Mouse (Mus musculus): ENCODE measurements around the gene Fbxo11. TPM values are rescaled to one million over a fixed set of nuclear protein-coding genes. Genes with fewer than 3 reads are reported as not detected.
"Not testable (repeated sequence)": the region's sequence is repeated elsewhere in the genome, so short reads cannot be mapped to it uniquely, and the experiment has no call there.

Fbxo11 gene
- polyA plus RNA-seq, 1 experiment from 2014 or later = 30.7 TPM

GRCm38 (mm10) chr17:87971696-87972591 lies 93.1 kb downstream of the Fbxo11 start:
- peaks cover 17% of the 10 kb centered on the region for H3K4me1 ChIP-seq (replicated peaks)
- not testable (repeated sequence) for H3K27ac ChIP-seq (replicated peaks); H3K27me3 ChIP-seq; H3K4me3 ChIP-seq; H3K36me3 ChIP-seq; H3K9ac ChIP-seq; H3K9me3 ChIP-seq; ATAC-seq (ENCODE audit: low read depth); H3K4me2 ChIP-seq
- 89% methylated on average over 15 of the region's 15 CpGs for WGBS

DNA sequence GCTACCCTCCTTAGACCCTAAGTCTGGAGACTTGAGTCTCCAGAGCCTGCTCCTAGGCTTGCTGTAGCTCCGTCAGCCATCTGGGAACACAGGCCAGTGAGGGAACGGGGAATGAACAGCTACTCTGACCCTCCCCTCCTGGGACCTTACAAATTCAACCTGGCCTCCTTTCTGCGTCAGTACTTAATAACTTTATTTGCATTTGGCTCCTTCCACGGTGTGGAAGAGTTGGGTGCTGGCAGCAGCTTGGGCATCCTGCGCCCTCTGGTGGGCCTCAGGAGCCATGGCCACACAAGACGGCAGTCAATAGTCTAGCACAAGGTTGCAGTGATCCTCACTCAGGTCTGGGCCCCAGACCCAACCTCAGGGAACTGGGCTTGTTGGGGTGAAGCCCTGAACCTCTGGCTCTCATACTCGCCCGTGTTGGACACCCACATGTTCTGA lies 96.6 kb downstream of the Fbxo11 start:
- not testable (repeated sequence) for H3K4me2 ChIP-seq; H3K4me1 ChIP-seq (replicated peaks); H3K27ac ChIP-seq (replicated peaks); H3K9me3 ChIP-seq; H3K36me3 ChIP-seq; H3K4me3 ChIP-seq; H3K9ac ChIP-seq; H3K27me3 ChIP-seq
- WGBS = 37% methylated on average over 6 of the region's 8 CpGs
- peak; percentile 72; the same call in 1 of the 2 replicates for ATAC-seq (ENCODE audit: low read depth)

GRCm38 (mm10) chr17:87963081-87964075 lies 101.7 kb downstream of the Fbxo11 start:
- Histone ChIP-seq H3K9ac (no peak overlapping the region), H3K4me2 (no peak overlapping the region), H3K4me1 (replicated peaks) (no peaks in the 10 kb centered on the region), H3K36me3 (no peaks in the 10 kb centered on the region), H3K4me3 (no peak overlapping the region), H3K9me3 (0 out of 2 replicates have a peak, but pooled peaks cover 4% of the 10 kb centered on the region), H3K27ac (replicated peaks) (no peak overlapping the region), H3K27me3 (no peaks in the 10 kb centered on the region)
- ATAC-seq (ENCODE audit: low read depth) = no peak
- 89% methylated on average over 14 of the region's 14 CpGs for WGBS

GRCm38 (mm10) chr17:87959931-87960330 lies 105.2 kb downstream of the Fbxo11 start:
- WGBS = 83% methylated on average over 5 of the region's 5 CpGs
- H3K9ac ChIP-seq, H3K27me3 ChIP-seq: not testable (repeated sequence)

GRCm38 (mm10) chr17:87959406-87959805 lies 105.7 kb downstream of the Fbxo11 start:
- H3K4me1 ChIP-seq (replicated peaks); ATAC-seq (ENCODE audit: low read depth); H3K27ac ChIP-seq (replicated peaks); H3K36me3 ChIP-seq; H3K4me3 ChIP-seq; H3K4me2 ChIP-seq; H3K27me3 ChIP-seq; H3K9me3 ChIP-seq; H3K9ac ChIP-seq: not testable (repeated sequence)
- 92% methylated on average over 11 of the region's 11 CpGs for WGBS

More at GRCm38 (mm10) chr17:87959931-87960330, 105.2 kb downstream of the Fbxo11 start:
- H3K4me3 ChIP-seq; ATAC-seq (ENCODE audit: low read depth); H3K9me3 ChIP-seq; H3K27ac ChIP-seq (replicated peaks); H3K36me3 ChIP-seq; H3K4me1 ChIP-seq (replicated peaks); H3K4me2 ChIP-seq: not testable (repeated sequence)

- Histone ChIP-seq H3K9me3 (0 out of 2 replicates have a peak, but pooled peaks cover 4% of the 10 kb centered on the region), H3K36me3 (no peaks in the 10 kb centered on the region), H3K27me3 (no peaks in the 10 kb centered on the region), H3K27ac (replicated peaks) (no peak overlapping the region), H3K4me3 (no peak overlapping the region), H3K9ac (no peak overlapping the region), H3K4me1 (replicated peaks) (no peaks in the 10 kb centered on the region), H3K4me2 (no peak overlapping the region)
- WGBS = 63% methylated on average over 8 of the region's 8 CpGs
- ATAC-seq (ENCODE audit: low read depth) = no peak
Measured at GRCm38 (mm10) chr17:87958283-87958682, 106.8 kb downstream of the Fbxo11 start.

DNA sequence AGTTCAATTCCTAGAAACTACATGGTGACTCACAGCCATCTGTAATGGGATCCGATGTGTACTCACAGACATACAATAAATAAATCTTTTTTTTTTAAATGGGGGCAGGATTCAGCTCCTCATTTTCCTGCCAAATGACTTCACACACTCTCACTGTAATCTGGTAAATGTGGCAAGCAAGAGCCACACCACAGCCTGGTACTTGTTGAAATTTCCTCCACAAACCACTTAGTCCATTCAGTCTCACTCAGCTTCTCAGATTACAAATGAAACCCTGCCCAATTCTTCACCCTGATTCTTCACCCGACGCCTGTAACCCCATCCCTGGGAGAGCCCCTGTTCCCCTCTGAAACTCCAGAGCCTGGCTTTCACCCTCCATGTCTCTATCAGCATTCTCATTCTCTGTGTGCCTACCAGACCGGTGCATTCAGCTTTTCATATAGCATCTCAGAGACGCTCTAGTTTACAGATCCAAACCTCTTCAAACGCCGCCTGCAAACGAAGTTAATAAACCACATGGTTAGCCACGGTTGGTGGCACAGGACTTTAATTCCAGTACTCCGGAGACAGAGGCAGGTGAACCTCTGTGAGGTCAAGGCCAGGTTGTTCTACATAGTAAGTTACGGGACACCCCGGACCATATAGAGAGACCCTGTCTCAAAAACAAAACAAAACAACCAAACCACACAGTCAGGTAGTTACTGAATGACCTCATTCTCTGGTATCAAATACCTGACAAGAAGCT lies 107.8 kb downstream of the Fbxo11 start:
- Histone ChIP-seq H3K4me2 (no peak overlapping the region), H3K27ac (replicated peaks) (no peak overlapping the region), H3K4me3 (no peak overlapping the region), H3K9me3 (0 out of 2 replicates have a peak, but pooled peaks cover 4% of the 10 kb centered on the region), H3K36me3 (no peaks in the 10 kb centered on the region), H3K4me1 (replicated peaks) (no peaks in the 10 kb centered on the region), H3K27me3 (no peaks in the 10 kb centered on the region), H3K9ac (no peak overlapping the region)
- no peak for ATAC-seq (ENCODE audit: low read depth)
- 79% methylated on average over 12 of the region's 12 CpGs for WGBS

- not testable (repeated sequence) for H3K4me3 ChIP-seq; H3K4me1 ChIP-seq (replicated peaks); H3K27ac ChIP-seq (replicated peaks); H3K36me3 ChIP-seq; H3K9me3 ChIP-seq; H3K4me2 ChIP-seq; ATAC-seq (ENCODE audit: low read depth); H3K9ac ChIP-seq; H3K27me3 ChIP-seq
- WGBS = 89% methylated on average over 13 of the region's 13 CpGs
Measured at GRCm38 (mm10) chr17:87954618-87955124, 110.4 kb downstream of the Fbxo11 start.

DNA sequence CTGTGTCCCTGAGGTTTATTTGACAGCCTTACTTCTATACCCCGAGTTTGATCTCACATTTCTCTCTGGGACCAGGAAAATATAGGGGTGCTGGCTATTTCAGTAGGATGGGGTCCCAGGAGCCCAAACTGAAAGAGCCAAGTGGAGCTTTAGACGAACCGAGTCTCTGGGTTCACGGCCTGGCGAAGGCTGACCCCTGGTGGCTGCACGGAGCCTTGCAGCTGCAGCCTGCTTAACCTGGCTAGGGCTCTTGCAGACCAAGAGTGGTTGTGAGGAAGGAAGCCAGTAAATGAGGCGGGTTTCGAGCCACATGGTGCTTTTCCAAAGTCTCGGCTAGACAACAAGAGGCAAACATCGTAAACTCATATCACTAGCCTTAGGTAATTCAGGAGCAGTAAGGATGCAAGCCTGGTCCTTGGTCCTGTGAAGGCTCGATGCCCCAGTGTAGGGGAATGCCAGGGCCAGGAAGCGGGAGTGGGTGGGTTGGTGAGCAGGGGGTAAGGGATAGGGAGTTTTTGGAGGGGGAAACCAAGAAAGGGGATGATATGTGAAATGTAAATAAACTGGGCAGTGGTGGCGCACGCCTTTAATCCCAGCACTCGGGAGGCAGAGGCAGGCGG lies 116.0 kb downstream of the Fbxo11 start:
- H3K9me3 ChIP-seq = no peaks in the 10 kb centered on the region
- no peaks in the 10 kb centered on the region for H3K4me1 ChIP-seq (replicated peaks)
- no peak overlapping the region for H3K9ac ChIP-seq
- H3K4me2 ChIP-seq = no peak overlapping the region
- H3K27me3 ChIP-seq = no peaks in the 10 kb centered on the region
- H3K36me3 ChIP-seq = no peaks in the 10 kb centered on the region
- WGBS = 41% methylated on average over 16 of the region's 16 CpGs
- H3K4me3 ChIP-seq = no peak overlapping the region
- peak; percentile 53; the same call in 1 of the 2 replicates for ATAC-seq (ENCODE audit: low read depth)
- no peak overlapping the region for H3K27ac ChIP-seq (replicated peaks)
